Mouse (Mus musculus): Measurements from ENCODE around the gene S100pbp.

S100pbp gene

GRCm38 (mm10) chr4:129147552-129148103 lies 41.9 kb downstream of the S100pbp start:
- no peak for DNase-seq (ENCODE audit: low read depth)

DNA sequence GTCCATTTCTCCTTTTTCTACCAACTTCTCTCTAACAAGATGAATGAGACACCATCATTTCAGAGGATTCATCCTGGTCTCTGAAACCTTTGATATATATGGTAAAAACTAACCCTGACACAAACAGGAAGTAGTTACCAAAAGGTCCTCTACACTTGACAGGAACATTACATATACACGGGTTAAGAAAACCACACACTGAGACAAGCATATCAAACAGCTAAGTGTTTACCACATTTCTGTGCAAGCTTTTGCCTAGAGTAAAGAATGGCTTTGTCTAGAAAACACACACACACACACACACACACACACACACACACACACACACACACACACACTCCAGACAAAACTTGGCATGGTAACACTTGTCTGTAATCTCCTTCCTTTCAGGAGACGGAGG lies 43.1 kb downstream of the S100pbp start:
- no peak for DNase-seq (ENCODE audit: low read depth)

DNA sequence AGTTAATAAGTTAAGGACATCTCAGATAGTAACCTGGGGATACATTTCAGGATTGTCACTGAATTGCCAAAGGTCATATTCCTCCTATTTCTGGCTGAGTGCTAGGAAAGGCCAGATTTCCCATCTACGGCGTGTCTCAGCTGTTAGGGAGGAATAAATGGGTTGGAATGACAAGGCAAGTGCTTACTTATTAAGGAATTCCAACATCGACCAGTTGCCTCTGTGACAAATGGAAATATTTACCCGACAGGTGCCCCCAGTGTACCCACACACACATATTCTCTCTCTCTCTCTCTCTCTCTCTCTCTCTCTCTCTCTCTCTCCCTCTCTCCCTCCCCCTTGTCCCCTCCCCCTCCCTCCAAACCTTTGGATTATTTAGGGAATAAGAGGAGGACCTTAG lies 43.6 kb downstream of the S100pbp start:
- DNase-seq (ENCODE audit: low read depth) = no peak

DNA sequence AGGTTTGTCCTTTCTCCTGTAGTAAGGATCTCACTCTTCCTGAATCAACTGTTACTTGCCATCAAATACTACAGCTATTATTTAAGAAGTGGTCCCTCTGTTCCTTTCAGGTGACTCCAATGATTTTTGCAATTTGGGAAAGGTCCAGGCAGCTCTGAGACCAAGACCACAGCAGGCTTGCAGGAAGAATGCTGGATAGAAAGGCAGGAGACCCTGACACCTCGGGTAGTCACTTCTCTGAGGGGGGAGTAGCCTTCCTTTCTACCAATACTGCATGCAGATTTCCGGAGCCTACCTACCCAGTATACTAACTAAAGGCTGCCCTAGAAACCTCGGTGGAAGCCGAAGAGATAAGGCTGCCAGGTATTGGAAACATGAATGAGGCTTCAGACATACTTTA lies 44.1 kb downstream of the S100pbp start:
- DNase-seq (ENCODE audit: low read depth) = no peak

- no peak for DNase-seq (ENCODE audit: low read depth)
These were observed 44.8 kb downstream of the S100pbp start for GRCm38 (mm10) chr4:129144401-129145367.

DNA sequence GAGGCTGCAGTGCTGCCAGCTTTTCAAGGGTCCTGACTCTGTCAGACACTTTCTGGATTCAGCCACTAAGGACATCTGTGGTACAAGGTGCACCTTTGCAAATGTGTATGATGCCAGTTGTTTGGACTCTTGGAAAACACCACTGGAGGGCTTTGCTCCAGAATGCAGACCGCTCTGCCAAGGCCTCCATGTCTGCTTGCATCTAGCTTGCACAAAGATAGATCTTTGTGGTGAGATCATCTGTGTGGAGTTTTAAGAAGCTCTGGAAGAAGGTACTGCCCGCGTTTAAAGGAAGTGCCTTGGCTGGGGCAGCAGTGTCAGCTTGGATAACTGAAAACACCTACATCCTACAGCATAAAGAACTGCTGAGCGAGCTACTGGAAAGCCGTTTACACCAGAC lies 46.0 kb downstream of the S100pbp start:
- no peak for DNase-seq (ENCODE audit: low read depth)

DNA sequence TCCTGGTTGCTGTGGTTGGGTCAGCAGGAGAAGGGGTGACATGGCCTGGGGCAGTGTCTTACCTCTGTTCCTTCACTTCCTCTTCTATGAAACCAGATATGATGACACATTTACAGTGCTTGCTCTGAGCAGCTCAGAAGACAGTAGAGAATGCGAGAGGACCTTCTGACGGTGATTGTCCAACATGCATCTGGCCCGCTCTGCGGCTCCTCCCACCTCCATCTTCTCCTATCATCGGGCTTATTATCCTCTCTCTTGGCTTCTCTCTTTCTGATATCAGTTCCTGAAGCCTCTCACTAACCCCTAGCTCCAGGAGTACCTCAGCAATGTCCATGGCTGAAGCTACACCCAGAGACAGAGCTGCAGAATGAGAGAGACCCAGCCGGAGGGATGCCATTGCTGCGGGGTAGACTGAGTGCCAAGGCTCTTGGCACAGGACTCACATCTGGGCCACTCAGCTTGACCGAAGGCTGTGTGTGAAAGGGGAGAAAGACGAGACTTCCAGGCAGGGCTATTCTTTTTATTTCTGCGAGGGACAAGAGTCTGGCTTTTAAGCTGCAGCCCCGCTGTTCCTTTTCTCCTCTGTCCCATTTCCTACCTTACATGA lies 47.0 kb downstream of the S100pbp start:
- no peak for DNase-seq (ENCODE audit: low read depth)

DNA sequence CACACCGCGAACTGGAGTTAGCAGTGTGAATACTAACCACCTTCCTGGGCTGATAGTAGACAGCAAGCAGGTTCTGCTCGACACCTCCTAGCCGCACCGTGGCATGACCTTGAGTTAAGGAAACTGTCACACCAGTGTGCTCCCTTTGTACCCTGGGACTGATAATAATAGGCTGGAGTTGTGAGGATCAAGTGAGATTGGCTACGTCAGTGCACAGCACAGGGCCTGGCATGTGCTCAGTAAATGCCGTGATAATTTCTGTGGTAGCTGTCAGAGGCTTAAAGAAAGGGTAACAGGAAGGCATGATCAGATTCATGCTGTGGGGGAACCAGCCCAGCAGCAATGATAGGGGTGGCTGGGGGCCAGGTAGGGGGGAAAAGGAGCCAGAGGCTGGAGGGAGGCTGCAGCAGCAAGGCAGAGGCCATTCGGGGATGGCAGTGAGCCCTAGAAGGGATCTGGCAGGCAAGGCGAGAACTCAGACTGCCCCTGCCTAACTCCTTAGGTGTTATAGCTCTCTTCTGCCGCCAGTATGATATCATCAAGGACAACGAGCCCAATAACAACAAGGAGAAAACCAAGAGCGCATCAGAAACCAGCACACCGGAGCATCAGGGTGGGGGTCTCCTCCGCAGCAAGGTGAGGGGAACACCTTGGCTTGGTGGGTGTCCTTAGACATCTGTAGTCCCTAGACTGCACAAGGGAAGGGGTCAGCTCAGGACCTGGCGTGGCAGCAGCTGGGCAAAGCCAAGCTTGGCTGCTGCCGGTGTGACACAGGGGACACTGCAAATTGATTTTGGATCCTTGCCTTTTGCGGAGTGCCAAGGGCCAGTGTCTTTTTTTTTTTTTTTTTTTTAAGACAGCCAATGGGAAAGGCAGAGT lies 47.7 kb downstream of the S100pbp start:
- no peak for DNase-seq (ENCODE audit: low read depth)

DNA sequence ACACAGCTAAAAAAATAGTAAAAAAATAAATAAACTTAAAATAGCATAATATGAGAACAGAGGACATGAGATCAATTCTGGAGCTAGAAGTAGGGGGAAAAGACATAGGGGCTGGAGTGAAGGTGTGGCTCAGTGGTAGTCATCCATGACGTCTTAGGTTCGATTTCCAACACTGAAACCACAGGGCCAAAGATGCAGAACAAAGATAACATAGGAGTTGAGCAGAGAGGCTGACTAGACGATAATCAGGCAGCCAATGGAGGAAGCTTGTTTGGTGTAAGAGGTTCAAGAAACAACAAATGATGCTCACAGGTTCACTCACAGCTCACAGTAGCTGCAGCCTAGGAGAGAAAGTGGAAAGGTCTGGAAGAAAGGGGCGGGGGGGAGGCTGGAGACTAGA lies 48.7 kb downstream of the S100pbp start:
- DNase-seq (ENCODE audit: low read depth) = no peak

GRCm38 (mm10) chr4:129139642-129140041 lies 49.9 kb downstream of the S100pbp start:
- no peak for DNase-seq (ENCODE audit: low read depth)

DNA sequence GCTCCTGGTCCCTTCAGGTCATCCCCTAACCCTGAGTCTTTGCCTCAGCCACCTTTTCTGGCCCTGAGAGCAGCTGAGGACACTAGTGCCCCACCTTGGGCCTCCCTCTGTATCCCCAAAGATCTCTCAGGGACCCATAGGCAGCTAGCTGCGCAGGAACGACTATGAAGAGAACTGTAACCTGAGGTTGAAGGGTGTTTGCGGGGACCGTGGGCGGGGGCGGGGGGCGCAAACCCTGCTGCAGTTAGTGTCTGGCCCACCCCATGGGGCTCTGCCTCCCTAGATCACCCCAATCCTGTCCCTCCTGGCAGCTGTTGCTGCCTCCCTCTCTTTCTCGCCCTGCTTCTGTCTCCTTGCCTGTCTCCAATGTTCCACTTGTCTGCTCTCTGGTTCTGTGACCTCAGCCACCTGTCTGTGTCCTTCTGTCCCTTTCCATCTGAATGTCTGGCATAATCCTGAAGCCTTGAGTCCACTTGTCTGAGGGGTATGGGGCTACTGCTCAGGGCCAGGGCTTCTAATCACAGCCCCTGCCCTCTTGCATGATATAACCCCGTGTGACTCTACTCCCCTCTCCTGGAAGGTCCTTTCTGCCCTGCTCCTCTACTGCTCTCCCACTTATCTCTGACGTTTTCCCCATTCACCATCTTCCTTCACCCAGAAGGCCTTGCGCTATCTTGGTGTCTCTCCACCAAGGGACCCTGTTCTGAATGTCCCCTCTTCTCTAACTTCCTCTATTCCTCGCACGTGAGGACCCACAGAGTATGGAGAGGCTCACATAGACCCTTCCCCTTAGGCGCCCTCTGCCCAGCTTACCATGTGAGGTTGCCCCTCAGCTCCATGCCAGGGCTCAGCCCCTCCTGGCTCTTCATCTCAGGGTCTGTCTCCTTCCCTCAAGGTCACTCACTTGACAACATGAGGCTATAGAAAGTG lies 51.9 kb downstream of the S100pbp start:
- no peak for DNase-seq (ENCODE audit: low read depth)

- DNase-seq (ENCODE audit: low read depth) = no peak
These were observed 52.7 kb downstream of the S100pbp start, which contains the start of gene Fndc5 for GRCm38 (mm10) chr4:129136579-129137391. Gene Fndc5 (plus strand): TSS chr4:129136999.

DNA sequence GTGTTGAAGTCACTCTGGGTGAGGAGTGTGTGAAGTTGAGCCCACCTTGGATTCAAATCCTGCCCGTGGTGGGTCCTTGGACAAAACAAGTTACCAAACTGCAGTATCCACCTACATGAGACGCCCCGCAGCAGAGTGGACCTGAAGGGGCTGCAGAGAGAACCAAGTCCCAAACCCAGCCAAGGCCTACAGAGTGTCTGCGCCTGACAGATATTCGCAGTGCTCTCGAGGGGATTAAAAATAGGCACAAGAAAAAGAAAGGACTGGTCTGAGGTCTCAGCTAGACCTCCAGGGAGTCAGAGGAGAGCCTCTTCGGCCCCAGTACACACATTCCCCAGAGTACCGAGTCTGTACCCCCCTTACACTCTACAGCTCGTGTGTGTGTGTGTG lies 53.3 kb downstream of the S100pbp start:
- no peak for DNase-seq (ENCODE audit: low read depth)

- DNase-seq (ENCODE audit: low read depth) = no peak
These were observed 53.9 kb downstream of the S100pbp start for GRCm38 (mm10) chr4:129135637-129136036.

GRCm38 (mm10) chr4:129134799-129135585 lies 54.5 kb downstream of the S100pbp start:
- DNase-seq (ENCODE audit: low read depth) = peak; percentile 66

DNA sequence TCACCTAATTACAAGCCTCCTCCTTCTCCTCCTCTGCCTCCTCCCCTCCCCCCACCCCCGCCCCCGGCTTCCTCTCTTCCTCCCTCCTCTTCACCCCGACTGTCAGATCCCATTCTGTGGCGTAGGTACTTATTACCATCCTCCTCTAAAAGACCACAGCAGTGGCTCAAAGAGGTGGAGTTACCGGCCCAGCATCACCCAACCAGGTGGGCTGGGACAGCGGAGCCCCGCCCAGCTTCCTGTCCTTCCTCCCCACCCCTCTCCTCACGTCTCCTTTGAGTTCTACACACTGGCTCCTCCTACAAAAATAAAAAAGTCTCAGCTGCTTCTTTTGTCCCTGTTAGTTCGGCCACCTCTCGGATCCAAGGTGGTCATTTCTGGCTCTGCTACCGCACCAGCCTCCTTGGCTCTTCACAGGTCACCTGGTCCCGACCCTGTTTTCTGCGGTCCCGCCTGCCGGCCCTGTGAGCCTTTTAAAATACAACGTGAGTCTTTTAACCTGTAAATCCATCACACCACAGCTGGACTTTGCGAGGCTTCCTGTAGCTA lies 58.7 kb downstream of the S100pbp start:
- DNase-seq (ENCODE audit: low read depth) = no peak

- no peak for DNase-seq (ENCODE audit: low read depth)
These were observed 59.4 kb downstream of the S100pbp start for GRCm38 (mm10) chr4:129130149-129130548.

DNA sequence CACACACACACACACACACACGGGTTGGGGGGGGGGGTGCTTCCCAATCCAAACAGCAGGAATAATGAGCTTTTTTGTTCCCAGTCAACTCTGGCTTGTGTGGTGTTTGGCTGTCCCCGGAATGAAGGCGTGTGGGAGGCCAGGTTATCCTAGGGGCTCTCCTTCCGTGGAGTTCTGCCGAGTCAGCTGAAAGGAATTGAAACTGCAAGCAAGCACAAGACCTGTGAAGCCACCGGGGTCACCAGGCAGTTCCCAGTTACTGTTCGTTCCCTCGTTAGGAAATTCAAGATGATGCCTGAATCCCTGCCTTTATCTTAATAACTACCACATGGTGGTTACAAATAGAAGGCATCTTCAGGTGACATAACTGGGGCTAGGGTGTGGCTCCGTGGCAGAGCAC lies 60.1 kb downstream of the S100pbp start:
- no peak for DNase-seq (ENCODE audit: low read depth)
